Mouse (Mus musculus): Measurements from ENCODE around the gene Olfr560. TPM values are rescaled to one million over a fixed set of nuclear protein-coding genes. Genes with fewer than 3 reads are reported as not detected.

Olfr560 gene
- polyA plus RNA-seq (2015; fragmentation: Nextera tagmentation; extraction: Ambion mirVana) = not detected in 2 replicates

GRCm38 (mm10) chr7:102759266-102759665 is at the start of gene Olfr560, which contains the start of gene Olfr78:
Gene Olfr560 (minus strand): TSS chr7:102759366.
Gene Olfr78 (minus strand): TSS chr7:102759471.
- Histone ChIP-seq H3K9ac (no peak within 1 kb of the TSS), H3K9me3 (no peaks in the 10 kb centered on the region), H3K4me2 (no peak within 1 kb of the TSS), H3K36me3 (no peaks in the 10 kb centered on the region), H3K27me3 (no peaks in the 10 kb centered on the region), H3K4me1 (replicated peaks) (no peaks in the 10 kb centered on the region), H3K4me3 (no peak within 1 kb of the TSS), H3K27ac (no peak within 1 kb of the TSS)
- no peak for ATAC-seq (ENCODE audit: low FRiP score)
- WGBS = 82% methylated on average over 4 of the region's 4 CpGs

GRCm38 (mm10) chr7:102803180-102803579 is 44.0 kb upstream of the Olfr560 start, which contains the start of gene Olfr564:
Gene Olfr564 (plus strand): TSS chr7:102803480.
- Histone ChIP-seq H3K36me3 (no peaks in the 10 kb centered on the region), H3K4me1 (replicated peaks) (no peaks in the 10 kb centered on the region), H3K4me2 (no peak within 1 kb of the TSS), H3K9me3 (no peaks in the 10 kb centered on the region), H3K9ac (no peak within 1 kb of the TSS), H3K27me3 (no peaks in the 10 kb centered on the region), H3K4me3 (no peak within 1 kb of the TSS), H3K27ac (no peak within 1 kb of the TSS)
- no peak for ATAC-seq (ENCODE audit: low FRiP score)

GRCm38 (mm10) chr7:102770921-102771320 is 11.8 kb upstream of the Olfr560 start, which contains the start of gene Olfr561:
Gene Olfr561 (plus strand): TSS chr7:102771221.
- no peaks in the 10 kb centered on the region for H3K4me1 ChIP-seq (replicated peaks)
- no peaks in the 10 kb centered on the region for H3K27me3 ChIP-seq
- H3K9ac ChIP-seq = no peak within 1 kb of the TSS
- H3K4me2 ChIP-seq = no peak within 1 kb of the TSS
- H3K36me3 ChIP-seq = no peaks in the 10 kb centered on the region
- WGBS = 83% methylated on average over 2 of the region's 2 CpGs
- H3K9me3 ChIP-seq = no peaks in the 10 kb centered on the region
- H3K27ac ChIP-seq = no peak within 1 kb of the TSS
- no peak within 1 kb of the TSS for H3K4me3 ChIP-seq
- no peak for ATAC-seq (ENCODE audit: low FRiP score)

GRCm38 (mm10) chr7:102752086-102752485 is 7.1 kb downstream of the Olfr560 start:
- no peak overlapping the region for H3K9ac ChIP-seq
- no peaks in the 10 kb centered on the region for H3K36me3 ChIP-seq
- no peak overlapping the region for H3K4me2 ChIP-seq
- no peaks in the 10 kb centered on the region for H3K9me3 ChIP-seq
- no peak for ATAC-seq (ENCODE audit: low FRiP score)
- WGBS = 22% methylated on average over 1 of the region's 1 CpGs
- H3K4me3 ChIP-seq = no peak overlapping the region
- H3K4me1 ChIP-seq (replicated peaks) = no peaks in the 10 kb centered on the region
- H3K27me3 ChIP-seq = no peaks in the 10 kb centered on the region
- H3K27ac ChIP-seq = no peak overlapping the region

- H3K27me3 ChIP-seq = no peaks in the 10 kb centered on the region
- no peak overlapping the region for H3K27ac ChIP-seq
- H3K4me1 ChIP-seq (replicated peaks) = no peaks in the 10 kb centered on the region
- H3K36me3 ChIP-seq = no peaks in the 10 kb centered on the region
- no peak overlapping the region for H3K4me3 ChIP-seq
- no peaks in the 10 kb centered on the region for H3K9me3 ChIP-seq
- no peak overlapping the region for H3K4me2 ChIP-seq
- no peak overlapping the region for H3K9ac ChIP-seq
- ATAC-seq (ENCODE audit: low FRiP score) = no peak
- 61% methylated on average over 2 of the region's 2 CpGs for WGBS
Observed at GRCm38 (mm10) chr7:102737705-102738104, 21.5 kb downstream of the Olfr560 start.

- Histone ChIP-seq H3K9me3 (no peaks in the 10 kb centered on the region), H3K27me3 (no peaks in the 10 kb centered on the region), H3K9ac (no peak overlapping the region), H3K4me3 (no peak overlapping the region), H3K36me3 (no peaks in the 10 kb centered on the region), H3K4me2 (no peak overlapping the region), H3K27ac (no peak overlapping the region), H3K4me1 (replicated peaks) (no peaks in the 10 kb centered on the region)
- 50% methylated on average over 1 of the region's 1 CpGs for WGBS
- ATAC-seq (ENCODE audit: low FRiP score) = no peak
Observed at GRCm38 (mm10) chr7:102733793-102734192, 25.4 kb downstream of the Olfr560 start.

GRCm38 (mm10) chr7:102727391-102727790 is 31.8 kb downstream of the Olfr560 start, which contains the start of gene Olfr559:
Gene Olfr559 (minus strand): TSS chr7:102727491.
- no peaks in the 10 kb centered on the region for H3K9me3 ChIP-seq
- no peak within 1 kb of the TSS for H3K4me3 ChIP-seq
- no peak within 1 kb of the TSS for H3K9ac ChIP-seq
- no peaks in the 10 kb centered on the region for H3K36me3 ChIP-seq
- no peak within 1 kb of the TSS for H3K4me2 ChIP-seq
- no peak within 1 kb of the TSS for H3K27ac ChIP-seq
- H3K27me3 ChIP-seq = no peaks in the 10 kb centered on the region
- no peak for ATAC-seq (ENCODE audit: low FRiP score)
- no peaks in the 10 kb centered on the region for H3K4me1 ChIP-seq (replicated peaks)

- H3K4me3 ChIP-seq = no peak within 1 kb of the TSS
- no peak within 1 kb of the TSS for H3K4me2 ChIP-seq
- no peaks in the 10 kb centered on the region for H3K36me3 ChIP-seq
- H3K4me1 ChIP-seq (replicated peaks) = no peaks in the 10 kb centered on the region
- ATAC-seq (ENCODE audit: low FRiP score) = no peak
- H3K9ac ChIP-seq = no peak within 1 kb of the TSS
- H3K27me3 ChIP-seq = no peaks in the 10 kb centered on the region
- 41% methylated on average over 1 of the region's 1 CpGs for WGBS
- no peak within 1 kb of the TSS for H3K27ac ChIP-seq
- H3K9me3 ChIP-seq = no peaks in the 10 kb centered on the region
Observed at GRCm38 (mm10) chr7:102718970-102719369, 40.2 kb downstream of the Olfr560 start, which contains the start of gene Olfr33. Gene Olfr33 (minus strand): TSS chr7:102719070.

GRCm38 (mm10) chr7:102701915-102702314 is 57.3 kb downstream of the Olfr560 start, which contains the start of gene Olfr558:
Gene Olfr558 (plus strand): TSS chr7:102702215.
- no peak within 1 kb of the TSS for H3K27ac ChIP-seq
- H3K4me3 ChIP-seq = no peak within 1 kb of the TSS
- H3K9ac ChIP-seq = no peak within 1 kb of the TSS
- H3K27me3 ChIP-seq = no peaks in the 10 kb centered on the region
- no peak within 1 kb of the TSS for H3K4me2 ChIP-seq
- H3K36me3 ChIP-seq = no peaks in the 10 kb centered on the region
- no peak for ATAC-seq (ENCODE audit: low FRiP score)
- no peaks in the 10 kb centered on the region for H3K4me1 ChIP-seq (replicated peaks)
- H3K9me3 ChIP-seq = no peaks in the 10 kb centered on the region

Other genes with a start within 250 kb of the Olfr560 start
- not detected in 2 replicates for gene Olfr547, start 224.6 kb downstream of the Olfr560 start, polyA plus RNA-seq (2015; fragmentation: Nextera tagmentation; extraction: Ambion mirVana)
- not detected in 2 replicates for gene Olfr548-ps1, start 218.5 kb downstream of the Olfr560 start, polyA plus RNA-seq (2015; fragmentation: Nextera tagmentation; extraction: Ambion mirVana)
- gene Olfr549, start 209.5 kb downstream of the Olfr560 start, polyA plus RNA-seq (2015; fragmentation: Nextera tagmentation; extraction: Ambion mirVana) = not detected in 2 replicates
- gene Trim21, start 193.9 kb downstream of the Olfr560 start, polyA plus RNA-seq (2015; fragmentation: Nextera tagmentation; extraction: Ambion mirVana) = 0.19 and 0.32 TPM in 2 replicates
- not detected in 2 replicates for gene Olfr550, start 187.9 kb downstream of the Olfr560 start, polyA plus RNA-seq (2015; fragmentation: Nextera tagmentation; extraction: Ambion mirVana)
- not detected in 2 replicates for gene Olfr551, start 167.5 kb downstream of the Olfr560 start, polyA plus RNA-seq (2015; fragmentation: Nextera tagmentation; extraction: Ambion mirVana)
- gene Olfr552, start 161.6 kb downstream of the Olfr560 start, polyA plus RNA-seq (2015; fragmentation: Nextera tagmentation; extraction: Ambion mirVana) = not detected in 2 replicates
- not detected in 2 replicates for gene Olfr553, start 141.1 kb downstream of the Olfr560 start, polyA plus RNA-seq (2015; fragmentation: Nextera tagmentation; extraction: Ambion mirVana)
- not detected in 2 replicates for gene Olfr554, start 120.9 kb downstream of the Olfr560 start, polyA plus RNA-seq (2015; fragmentation: Nextera tagmentation; extraction: Ambion mirVana)
- gene Olfr555, start 100.5 kb downstream of the Olfr560 start, polyA plus RNA-seq (2015; fragmentation: Nextera tagmentation; extraction: Ambion mirVana) = not detected in 2 replicates
- not detected in 2 replicates for gene Olfr556, start 94.5 kb downstream of the Olfr560 start, polyA plus RNA-seq (2015; fragmentation: Nextera tagmentation; extraction: Ambion mirVana)
- 7.2 and 8.0 TPM in 2 replicates for gene Trim68, start 72.0 kb downstream of the Olfr560 start, polyA plus RNA-seq (2015; fragmentation: Nextera tagmentation; extraction: Ambion mirVana)
- not detected in 2 replicates for gene Olfr557, start 63.5 kb downstream of the Olfr560 start, polyA plus RNA-seq (2015; fragmentation: Nextera tagmentation; extraction: Ambion mirVana)
- 0.39 TPM in 2 replicates for gene Olfr558, start 57.2 kb downstream of the Olfr560 start, polyA plus RNA-seq (2015; fragmentation: Nextera tagmentation; extraction: Ambion mirVana)
- gene Olfr33, start 40.3 kb downstream of the Olfr560 start, polyA plus RNA-seq (2015; fragmentation: Nextera tagmentation; extraction: Ambion mirVana) = not detected in 2 replicates
- not detected in 2 replicates for gene Olfr559, start 31.9 kb downstream of the Olfr560 start, polyA plus RNA-seq (2015; fragmentation: Nextera tagmentation; extraction: Ambion mirVana)
- gene Olfr78, start 105 bp upstream of the Olfr560 start, polyA plus RNA-seq (2015; fragmentation: Nextera tagmentation; extraction: Ambion mirVana) = 0.09 and 0.10 TPM in 2 replicates
- gene Olfr561, start 11.9 kb upstream of the Olfr560 start, polyA plus RNA-seq (2015; fragmentation: Nextera tagmentation; extraction: Ambion mirVana) = not detected in 2 replicates
- not detected in 2 replicates for gene Olfr564, start 44.1 kb upstream of the Olfr560 start, polyA plus RNA-seq (2015; fragmentation: Nextera tagmentation; extraction: Ambion mirVana)
- gene Olfr566, start 99.4 kb upstream of the Olfr560 start, polyA plus RNA-seq (2015; fragmentation: Nextera tagmentation; extraction: Ambion mirVana) = not detected in 2 replicates
- not detected in 2 replicates for gene Olfr568, start 117.8 kb upstream of the Olfr560 start, polyA plus RNA-seq (2015; fragmentation: Nextera tagmentation; extraction: Ambion mirVana)
- gene Olfr569, start 131.5 kb upstream of the Olfr560 start, polyA plus RNA-seq (2015; fragmentation: Nextera tagmentation; extraction: Ambion mirVana) = not detected in 2 replicates
- not detected in 2 replicates for gene Olfr570, start 135.2 kb upstream of the Olfr560 start, polyA plus RNA-seq (2015; fragmentation: Nextera tagmentation; extraction: Ambion mirVana)
- not detected in 2 replicates for gene Olfr571, start 158.2 kb upstream of the Olfr560 start, polyA plus RNA-seq (2015; fragmentation: Nextera tagmentation; extraction: Ambion mirVana)
- gene Olfr572, start 165.0 kb upstream of the Olfr560 start, polyA plus RNA-seq (2015; fragmentation: Nextera tagmentation; extraction: Ambion mirVana) = not detected in 2 replicates
- gene Olfr573-ps1, start 183.2 kb upstream of the Olfr560 start, polyA plus RNA-seq (2015; fragmentation: Nextera tagmentation; extraction: Ambion mirVana) = not detected in 2 replicates
- gene Olfr574, start 189.1 kb upstream of the Olfr560 start, polyA plus RNA-seq (2015; fragmentation: Nextera tagmentation; extraction: Ambion mirVana) = not detected in 2 replicates
- gene Olfr575, start 199.4 kb upstream of the Olfr560 start, polyA plus RNA-seq (2015; fragmentation: Nextera tagmentation; extraction: Ambion mirVana) = not detected in 2 replicates
- not detected in 2 replicates for gene Olfr576, start 203.3 kb upstream of the Olfr560 start, polyA plus RNA-seq (2015; fragmentation: Nextera tagmentation; extraction: Ambion mirVana)
- not detected in 2 replicates for gene Olfr577, start 216.6 kb upstream of the Olfr560 start, polyA plus RNA-seq (2015; fragmentation: Nextera tagmentation; extraction: Ambion mirVana)
- gene Olfr578, start 230.0 kb upstream of the Olfr560 start, polyA plus RNA-seq (2015; fragmentation: Nextera tagmentation; extraction: Ambion mirVana) = not detected in 2 replicates

Measured in hindbrain, embryonic 13.5 days (tissue).